Mouse (Mus musculus) embryonic fibroblast, embryonic 13.5 days (primary cell): Measurements from ENCODE around the gene Tbce.

ENCODE experiments used
- CTCF ChIP-seq: IDR thresholded peaks from 2 replicates; pipeline ENCODE4 v1.5.1; 2011; ENCODE audit warnings: mild to moderate bottlenecking, control low read depth, low read length, moderate library complexity, borderline replicate concordance; ENCODE audit not compliant: insufficient read depth
- POLR2A ChIP-seq: IDR thresholded peaks from 2 replicates; pipeline ENCODE4 v1.6.1; 2011; ENCODE audit warnings: low read depth, mild to moderate bottlenecking, control low read depth, low read length, moderate library complexity

GRCm38 (mm10) chr13:13983523-13983922 lies 55.9 kb downstream of the Tbce start:
- TF ChIP-seq CTCF = no peak
- TF ChIP-seq POLR2A = no peak
